ENCODE assay signal across 11 mouse cellular contexts in the genomic region with DNA sequence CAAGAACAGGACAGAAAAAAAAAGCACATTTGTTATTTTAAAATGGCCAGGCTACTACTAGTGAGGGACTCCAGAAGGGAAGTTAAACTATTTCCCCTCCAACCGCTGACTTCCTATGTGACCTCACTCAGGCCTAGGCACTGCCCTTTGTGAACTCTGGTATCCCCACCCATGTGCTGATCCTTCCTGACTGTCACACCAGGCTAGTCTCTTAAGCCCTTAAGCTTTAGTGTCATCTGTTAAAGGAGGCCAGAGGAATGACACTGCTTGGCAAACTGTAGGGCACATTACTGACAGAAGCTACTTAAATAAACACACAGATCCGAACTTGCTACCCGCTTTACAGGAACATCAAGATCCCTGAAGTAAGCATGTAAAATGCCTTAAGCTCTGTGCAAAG. TPM values are rescaled to one million over a fixed set of nuclear protein-coding genes. Genes with fewer than 3 reads are reported as not detected.
A peak's percentile ranks its signal among the peaks of the same experiment; 100 is the strongest.
DNase-seq lines count a peak whose midpoint lies in the region; ATAC-seq lines count a peak whose summit lies in the region.
"Had no signal": no experiment of that assay in that cellular context is flagged by ENCODE, and none has a peak within 500 bp of the region (broad histone marks: within the 10 kb centered on the region; RNA-seq: fewer than 3 reads in every experiment).

No protein-coding gene starts in this region.

- ATAC-seq in hematopoietic stem cell, adult 5-6 weeks (replicated peaks in 1 of 2; ENCODE audit: insufficient read depth in 1 of 2, low FRiP score in 2 of 2, low TSS enrichment in 1 of 2, low read depth in 1 of 2, poor library complexity in 2 of 2, severe bottlenecking in 2 of 2) = peak; percentile 91 to 94
- peak; percentile 93 for ATAC-seq in neutrophil, adult 5-6 weeks (ENCODE audit: extremely low read depth, insufficient number of reproducible peaks, low FRiP score, poor library complexity, severe bottlenecking)
- ATAC-seq: Patski had no signal

- DNase-seq in adrenal gland, postnatal 14 days = peak; percentile 9
- DNase-seq in adrenal gland, adult 2 months = no peak
- DNase-seq in kidney, postnatal 36 days = peak; percentile 28 to 44
- DNase-seq in kidney, adult 18-20 months = no peak
- no peak for DNase-seq in neural tube, embryonic 10.5 days (ENCODE audit: extremely low spot score, low spot score)
- no peak for DNase-seq in spleen, postnatal 4 days (ENCODE audit: low spot score in 2 of 2)
- DNase-seq: cerebellum, adult 18-20 months; right cerebral cortex, postnatal 4 days had no signal

RNA-seq across cellular contexts. Expression of a gene that starts 11.7 kb away (rescaled TPM):
- total RNA-seq in adrenal gland, postnatal 14 days (2021) = 13.0 and 14.2 TPM in 2 replicates
- total RNA-seq in adrenal gland, adult 2 months (2021) = 10 to 100 TPM in 1 of 2 experiments, 1 to 10 TPM in 1; 7.8 to 11.2 TPM
- polyA plus RNA-seq in adrenal gland, adult 2 months (2012; rRNA removed) = 5.2 and 6.0 TPM in 2 replicates
- 21.5 and 35.5 TPM in 2 replicates for total RNA-seq in hematopoietic stem cell, adult 5-6 weeks (2017)
- 41.7 and 43.0 TPM in 2 replicates for total RNA-seq in neutrophil, adult 5-6 weeks (2017)

Comparison
In these comparisons a context has a peak if more than half of its experiments do, and no peak if none do; other contexts are left out.
1. DNase-seq: peak in adrenal gland, postnatal 14 days (single experiment) and kidney, postnatal 36 days (2 of 2); none in adrenal gland, adult 2 months (single experiment), kidney, adult 18-20 months (single experiment), neural tube, embryonic 10.5 days (single experiment) and spleen, postnatal 4 days (0 of 2).